In genomic region chr4:139746177-139746576, GRCm38 (mm10) we compare ENCODE assay signal across 26 mouse cellular contexts.
DNase-seq lines count a peak whose midpoint lies in the region; ATAC-seq and TF ChIP-seq lines count a peak whose summit lies in the region.
"Had no signal": no experiment of that assay in that cellular context is flagged by ENCODE, and none has a peak within 500 bp of the region (broad histone marks: within the 10 kb centered on the region; RNA-seq: fewer than 3 reads in every experiment).

No protein-coding gene starts in this region.

- no peaks in the 10 kb centered on the region for H3K4me1 ChIP-seq in neural tube, embryonic 15.5 days
- H3K4me1 ChIP-seq in limb, embryonic 10.5 days: peaks cover 37% of the 10 kb centered on the region
- no peaks in the 10 kb centered on the region for H3K4me1 ChIP-seq in thymus, adult 2 months (replicated peaks; ENCODE audit: control insufficient read depth, insufficient read depth, low read length)
- H3K4me1 ChIP-seq: heart, embryonic 15.5 days had no signal

- H3K9ac ChIP-seq in neural tube, embryonic 15.5 days (replicated peaks): no peak overlapping the region
- H3K9ac ChIP-seq: embryonic facial prominence, embryonic 13.5 days; forebrain, embryonic 12.5 days; forebrain, embryonic 15.5 days; heart, embryonic 12.5 days; heart, embryonic 15.5 days; hindbrain, embryonic 12.5 days; intestine, embryonic 15.5 days had no signal

- TF ChIP-seq POLR2A in thymus, adult 2 months (IDR thresholded peaks at IDR 0.05; ENCODE audit: control insufficient read depth, extremely low read depth, insufficient read depth, low read length, poor library complexity): no peak

- no peak overlapping the region for H3K4me2 ChIP-seq in neural tube, embryonic 15.5 days
- H3K4me2 ChIP-seq: embryonic facial prominence, embryonic 13.5 days; forebrain, embryonic 12.5 days; forebrain, embryonic 15.5 days; heart, embryonic 12.5 days; heart, embryonic 15.5 days; hindbrain, embryonic 12.5 days; intestine, embryonic 15.5 days had no signal

- no peak for TF ChIP-seq CTCF in thymus, adult 2 months (IDR thresholded peaks at IDR 0.05; ENCODE audit: borderline replicate concordance, control insufficient read depth, extremely low read depth, insufficient read depth, low read length, poor library complexity)

- no peak overlapping the region for H3K4me3 ChIP-seq in neural tube, embryonic 15.5 days (replicated peaks)
- H3K4me3 ChIP-seq in limb, embryonic 10.5 days: no peak overlapping the region
- no peak overlapping the region for H3K4me3 ChIP-seq in thymus, adult 2 months (ENCODE audit: control insufficient read depth, insufficient read depth, low read length)
- H3K4me3 ChIP-seq: embryonic facial prominence, embryonic 13.5 days; erythroblast, embryonic 14.5 days; forebrain, embryonic 12.5 days; forebrain, embryonic 15.5 days; heart, embryonic 12.5 days; heart, embryonic 15.5 days; hindbrain, embryonic 12.5 days; intestine, embryonic 15.5 days had no signal

- no peak for ATAC-seq in neural tube, embryonic 15.5 days (ENCODE audit: low FRiP score)
- ATAC-seq: forebrain, embryonic 15.5 days; hindbrain, embryonic 16.5 days; intestine, embryonic 15.5 days; Patski had no signal

- DNase-seq in embryo, embryonic 10 days (ENCODE audit: low spot score): peak; percentile 48
- no peak for DNase-seq in embryo, embryonic 11 days
- peak; percentile 34 for DNase-seq in neural tube, embryonic 10.5 days (ENCODE audit: extremely low spot score, low spot score)
- DNase-seq in limb, embryonic 10.5 days (ENCODE audit: low spot score): peak; percentile 63
- no peak for DNase-seq in MN1 (ENCODE audit: low spot score)
- DNase-seq in thymus, adult 2 months: no peak
- DNase-seq: adrenal gland, postnatal 10 days; adrenal gland, postnatal 36 days; cerebellum, adult 2 months; cerebellum, adult 9-11 months; cerebellum, postnatal 25 days; gastrocnemius, postnatal 25 days; heart, adult 18-20 months; heart, postnatal 10 days; heart, postnatal 36 days had no signal

- H3K27me3 ChIP-seq in neural tube, embryonic 15.5 days (replicated peaks): no peaks in the 10 kb centered on the region
- peaks cover 56% of the 10 kb centered on the region for H3K27me3 ChIP-seq in limb, embryonic 10.5 days (ENCODE audit: low read depth, poor library complexity, severe bottlenecking)
- H3K27me3 ChIP-seq in thymus, adult 2 months (ENCODE audit: control insufficient read depth, insufficient read depth, low read length): no peaks in the 10 kb centered on the region; the same call in 1 of the 2 replicates
- H3K27me3 ChIP-seq: embryonic facial prominence, embryonic 13.5 days; forebrain, embryonic 15.5 days; hindbrain, embryonic 12.5 days; intestine, embryonic 15.5 days; Patski had no signal

- 48% methylated on average over 12 of the region's 12 CpGs for WGBS in neural tube, embryonic 15.5 days
- WGBS in limb, embryonic 10.5 days: 17% methylated on average over 12 of the region's 12 CpGs
- 21% methylated on average over 12 of the region's 12 CpGs for WGBS in thymus, adult 2 months

- no peaks in the 10 kb centered on the region for H3K36me3 ChIP-seq in neural tube, embryonic 15.5 days
- no peaks in the 10 kb centered on the region for H3K36me3 ChIP-seq in limb, embryonic 10.5 days
- H3K36me3 ChIP-seq in thymus, adult 2 months (ENCODE audit: control insufficient read depth, insufficient read depth, low read length): no peaks in the 10 kb centered on the region
- H3K36me3 ChIP-seq: forebrain, embryonic 12.5 days; forebrain, embryonic 15.5 days; heart, embryonic 12.5 days; heart, embryonic 15.5 days; hindbrain, embryonic 12.5 days; intestine, embryonic 15.5 days had no signal

- H3K27ac ChIP-seq in neural tube, embryonic 15.5 days (replicated peaks): no peak overlapping the region
- H3K27ac ChIP-seq in limb, embryonic 10.5 days: peak overlapping the region; percentile 50; the same call in 1 of the 2 replicates
- H3K27ac ChIP-seq in thymus, adult 2 months (ENCODE audit: control insufficient read depth, insufficient read depth, low read length): no peak overlapping the region
- H3K27ac ChIP-seq: embryonic facial prominence, embryonic 13.5 days; forebrain, embryonic 12.5 days; forebrain, embryonic 15.5 days; heart, embryonic 15.5 days; hindbrain, embryonic 12.5 days; intestine, embryonic 15.5 days had no signal

- H3K9me3 ChIP-seq in neural tube, embryonic 15.5 days (replicated peaks): no peaks in the 10 kb centered on the region
- no peaks in the 10 kb centered on the region for H3K9me3 ChIP-seq in limb, embryonic 10.5 days (replicated peaks)
- H3K9me3 ChIP-seq: embryonic facial prominence, embryonic 13.5 days; forebrain, embryonic 12.5 days; forebrain, embryonic 15.5 days; heart, embryonic 15.5 days; hindbrain, embryonic 12.5 days; intestine, embryonic 15.5 days had no signal

Comparison
In these comparisons a context has a peak if more than half of its experiments do, and no peak if none do; other contexts are left out.
1. DNase-seq: peak in embryo, embryonic 10 days (single experiment), neural tube, embryonic 10.5 days (single experiment) and limb, embryonic 10.5 days (single experiment); none in embryo, embryonic 11 days (single experiment), MN1 (single experiment) and thymus, adult 2 months (single experiment).